Mouse (Mus musculus): ENCODE results near the gene Sesn1. TPM values are rescaled to one million over a fixed set of nuclear protein-coding genes. Genes with fewer than 3 reads are reported as not detected.
A peak's percentile ranks its signal among the peaks of the same experiment; 100 is the strongest.

Sesn1 gene
- polyA plus RNA-seq, 1 experiment from 2014 or later, result 16.4 TPM

DNA sequence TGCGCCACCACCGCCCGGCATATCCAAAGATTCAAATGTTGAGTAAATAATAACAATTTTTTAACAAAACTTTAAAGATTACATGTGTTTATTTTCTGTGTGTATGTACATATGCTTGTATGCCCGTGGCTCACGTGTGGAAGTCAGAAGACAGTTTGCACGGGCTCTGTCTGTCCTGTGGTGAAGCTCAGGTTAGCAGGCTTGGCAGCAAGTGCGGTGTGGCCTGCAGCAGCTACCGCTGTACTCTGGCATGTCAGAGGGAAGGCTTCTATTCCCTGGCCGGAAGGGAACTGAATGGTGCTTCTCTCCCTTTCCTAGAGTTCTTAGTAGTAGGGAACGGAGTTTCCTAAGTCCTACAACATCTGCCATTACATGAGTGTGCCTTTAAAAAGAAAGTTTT lies 15.3 kb downstream of the Sesn1 start:
- 83% methylated on average over 10 of the region's 10 CpGs for WGBS (ENCODE audit: insufficient replicate concordance)
- no peak overlapping the region for H3K27ac ChIP-seq (ENCODE audit: low read depth)
- no peak overlapping the region for H3K4me2 ChIP-seq (ENCODE audit: low read depth, low read length)
- no peaks in the 10 kb centered on the region for H3K36me3 ChIP-seq (replicated peaks; ENCODE audit: insufficient read depth, low read length)
- H3K27me3 ChIP-seq (ENCODE audit: insufficient read depth, low read length), result no peaks in the 10 kb centered on the region
- DNase-seq, result peak; percentile 1
- H3K9me3 ChIP-seq (ENCODE audit: low read length), result no peaks in the 10 kb centered on the region
- TF ChIP-seq CTCF (IDR thresholded peaks at IDR 0.05; ENCODE audit: low read depth), result no peak
- no peak for TF ChIP-seq EP300 (IDR thresholded peaks at IDR 0.05; ENCODE audit: low read depth)
- peaks cover 4% of the 10 kb centered on the region; the same call in 1 of the 2 replicates for H3K4me1 ChIP-seq (ENCODE audit: insufficient read depth)
- H3K4me3 ChIP-seq (ENCODE audit: low read depth, low read length), result no peak overlapping the region
- ATAC-seq, result no peak
- H3K9ac ChIP-seq (replicated peaks), result no peak overlapping the region

- Histone ChIP-seq H3K9ac (replicated peaks) (no peak overlapping the region), H3K27me3 (ENCODE audit: insufficient read depth, low read length) (no peaks in the 10 kb centered on the region), H3K4me2 (ENCODE audit: low read depth, low read length) (no peak overlapping the region), H3K4me1 (ENCODE audit: insufficient read depth) (peaks cover 4% of the 10 kb centered on the region; the same call in 1 of the 2 replicates), H3K9me3 (ENCODE audit: low read length) (no peaks in the 10 kb centered on the region), H3K36me3 (replicated peaks; ENCODE audit: insufficient read depth, low read length) (no peaks in the 10 kb centered on the region), H3K4me3 (ENCODE audit: low read depth, low read length) (no peak overlapping the region), H3K27ac (ENCODE audit: low read depth) (no peak overlapping the region)
- no peak for ATAC-seq
- DNase-seq, result no peak
- TF ChIP-seq EP300 (IDR thresholded peaks at IDR 0.05; ENCODE audit: low read depth) (no peak), CTCF (IDR thresholded peaks at IDR 0.05; ENCODE audit: low read depth) (no peak)
- 70% methylated on average over 4 of the region's 4 CpGs for WGBS (ENCODE audit: insufficient replicate concordance)
These were observed 16.3 kb downstream of the Sesn1 start for GRCm38 (mm10) chr10:41825996-41826395.

DNA sequence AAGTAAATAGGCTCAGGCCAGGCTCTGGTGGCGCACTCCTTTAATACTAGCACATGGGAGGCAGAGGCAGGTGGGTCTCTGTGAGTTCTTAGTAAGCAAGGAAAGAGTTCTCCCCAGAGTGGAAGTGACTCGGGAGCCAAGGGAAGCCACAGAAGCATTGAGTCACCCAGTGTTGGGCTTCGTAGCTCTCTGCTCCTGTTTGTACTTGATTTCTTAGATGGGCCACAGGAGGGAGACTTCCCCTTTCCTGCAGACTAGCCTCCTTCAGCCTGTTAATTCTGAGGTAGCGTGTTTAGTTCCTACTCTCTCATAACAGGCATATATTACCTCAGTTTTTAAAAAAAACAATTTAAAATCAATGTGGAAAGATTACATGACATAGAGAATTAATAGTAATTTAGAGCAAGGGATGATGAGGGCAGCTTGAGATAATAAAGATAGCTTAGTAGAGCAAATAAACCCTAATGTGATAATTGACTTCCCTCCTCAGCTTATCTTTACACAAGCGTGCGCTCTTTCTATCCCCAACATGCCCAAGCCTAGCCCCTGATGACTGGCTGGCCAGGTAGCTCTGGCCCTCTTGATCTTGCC lies 16.9 kb downstream of the Sesn1 start:
- 53% methylated on average over 6 of the region's 6 CpGs for WGBS (ENCODE audit: insufficient replicate concordance)
- H3K4me1 ChIP-seq (ENCODE audit: insufficient read depth), result peaks cover 4% of the 10 kb centered on the region; the same call in 1 of the 2 replicates
- H3K27ac ChIP-seq (ENCODE audit: low read depth), result no peak overlapping the region
- H3K27me3 ChIP-seq (ENCODE audit: insufficient read depth, low read length), result no peaks in the 10 kb centered on the region
- H3K4me2 ChIP-seq (ENCODE audit: low read depth, low read length), result no peak overlapping the region
- no peak overlapping the region for H3K4me3 ChIP-seq (ENCODE audit: low read depth, low read length)
- no peak overlapping the region for H3K9ac ChIP-seq (replicated peaks)
- TF ChIP-seq CTCF (IDR thresholded peaks at IDR 0.05; ENCODE audit: low read depth), result peak; percentile 27; the same call in 1 of the 2 replicates
- TF ChIP-seq EP300 (IDR thresholded peaks at IDR 0.05; ENCODE audit: low read depth), result no peak
- H3K9me3 ChIP-seq (ENCODE audit: low read length), result no peaks in the 10 kb centered on the region
- DNase-seq (no peak), ATAC-seq (no peak)
- H3K36me3 ChIP-seq (replicated peaks; ENCODE audit: insufficient read depth, low read length), result no peaks in the 10 kb centered on the region

- no peak overlapping the region for H3K4me3 ChIP-seq (ENCODE audit: low read depth, low read length)
- 55% methylated on average over 4 of the region's 4 CpGs for WGBS (ENCODE audit: insufficient replicate concordance)
- 0 out of 2 replicates have a peak overlapping the region, but pooled peaks have one; percentile 13 for H3K27ac ChIP-seq (ENCODE audit: low read depth)
- no peaks in the 10 kb centered on the region for H3K27me3 ChIP-seq (ENCODE audit: insufficient read depth, low read length)
- H3K4me1 ChIP-seq (ENCODE audit: insufficient read depth), result peaks cover 4% of the 10 kb centered on the region; the same call in 1 of the 2 replicates
- ATAC-seq (no peak), DNase-seq (no peak)
- H3K4me2 ChIP-seq (ENCODE audit: low read depth, low read length), result no peak overlapping the region
- no peaks in the 10 kb centered on the region for H3K9me3 ChIP-seq (ENCODE audit: low read length)
- TF ChIP-seq CTCF (IDR thresholded peaks at IDR 0.05; ENCODE audit: low read depth) (no peak), EP300 (IDR thresholded peaks at IDR 0.05; ENCODE audit: low read depth) (no peak)
- no peak overlapping the region for H3K9ac ChIP-seq (replicated peaks)
- no peaks in the 10 kb centered on the region for H3K36me3 ChIP-seq (replicated peaks; ENCODE audit: insufficient read depth, low read length)
These were observed 18.0 kb downstream of the Sesn1 start for GRCm38 (mm10) chr10:41827784-41828183.

DNA sequence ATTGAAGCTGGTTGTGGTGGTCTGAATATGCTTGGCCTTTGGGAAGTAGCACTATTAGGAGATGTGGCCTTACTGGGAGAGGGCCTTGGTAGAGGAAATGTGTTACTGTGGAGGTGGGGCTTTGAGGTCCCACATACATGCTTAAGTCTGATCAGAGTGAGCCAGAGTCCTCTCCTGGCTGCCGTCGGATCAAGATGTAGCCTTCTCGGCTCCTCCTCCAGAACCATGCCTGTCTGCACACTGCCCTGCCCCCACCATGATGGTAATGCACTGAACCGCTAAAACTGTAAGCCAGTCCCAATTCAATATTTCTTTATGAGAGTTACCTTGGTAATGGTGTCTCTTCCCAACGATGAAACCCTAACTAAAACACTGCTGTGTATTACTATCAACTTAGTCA lies 19.5 kb downstream of the Sesn1 start:
- Histone ChIP-seq H3K4me3 (ENCODE audit: low read depth, low read length) (no peak overlapping the region), H3K9ac (replicated peaks) (no peak overlapping the region), H3K9me3 (ENCODE audit: low read length) (no peaks in the 10 kb centered on the region), H3K4me1 (ENCODE audit: insufficient read depth) (peaks cover 4% of the 10 kb centered on the region; the same call in 1 of the 2 replicates), H3K27me3 (ENCODE audit: insufficient read depth, low read length) (no peaks in the 10 kb centered on the region), H3K36me3 (replicated peaks; ENCODE audit: insufficient read depth, low read length) (no peaks in the 10 kb centered on the region), H3K4me2 (ENCODE audit: low read depth, low read length) (no peak overlapping the region), H3K27ac (ENCODE audit: low read depth) (no peak overlapping the region)
- TF ChIP-seq CTCF (IDR thresholded peaks at IDR 0.05; ENCODE audit: low read depth), result no peak
- TF ChIP-seq EP300 (IDR thresholded peaks at IDR 0.05; ENCODE audit: low read depth), result no peak
- DNase-seq, result no peak
- ATAC-seq, result no peak
- 82% methylated on average over 5 of the region's 5 CpGs for WGBS (ENCODE audit: insufficient replicate concordance)

DNA sequence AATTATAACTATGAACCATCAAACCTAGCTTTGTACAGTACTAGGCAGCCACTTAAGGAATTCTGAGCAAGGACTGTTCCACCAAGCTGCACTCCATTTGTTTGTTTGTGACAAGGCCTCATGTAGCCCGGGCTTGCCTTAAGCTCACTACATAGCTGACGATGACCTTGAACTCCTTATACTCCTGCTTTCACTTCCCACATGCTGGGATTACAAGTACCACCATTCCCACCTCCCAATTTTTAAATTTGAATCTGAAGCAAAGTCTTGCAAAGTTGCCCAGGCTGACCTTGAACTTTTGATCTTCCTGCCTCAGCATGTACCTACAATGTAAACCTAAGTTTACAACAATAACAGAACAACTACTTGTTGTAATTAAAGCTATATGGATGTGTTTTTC lies 20.2 kb downstream of the Sesn1 start:
- WGBS (ENCODE audit: insufficient replicate concordance), result 78% methylated on average over 2 of the region's 2 CpGs
- Histone ChIP-seq H3K9me3 (ENCODE audit: low read length) (no peaks in the 10 kb centered on the region), H3K4me1 (ENCODE audit: insufficient read depth) (peaks cover 4% of the 10 kb centered on the region; the same call in 1 of the 2 replicates), H3K9ac (replicated peaks) (no peak overlapping the region), H3K27me3 (ENCODE audit: insufficient read depth, low read length) (no peaks in the 10 kb centered on the region), H3K4me3 (ENCODE audit: low read depth, low read length) (no peak overlapping the region), H3K36me3 (replicated peaks; ENCODE audit: insufficient read depth, low read length) (no peaks in the 10 kb centered on the region), H3K4me2 (ENCODE audit: low read depth, low read length) (no peak overlapping the region), H3K27ac (ENCODE audit: low read depth) (no peak overlapping the region)
- DNase-seq, result no peak
- no peak for ATAC-seq
- TF ChIP-seq EP300 (IDR thresholded peaks at IDR 0.05; ENCODE audit: low read depth) (no peak), CTCF (IDR thresholded peaks at IDR 0.05; ENCODE audit: low read depth) (no peak)

Measured in liver, postnatal 0 days (tissue).